Mouse (Mus musculus): ENCODE measurements at regions not wholly inside any gene's neighbourhood (a gene's known extent, or its start where the extent isn't known, plus 50 kb on each side); places are given as distances from the start of the nearest gene placed in this dataset.

DNA sequence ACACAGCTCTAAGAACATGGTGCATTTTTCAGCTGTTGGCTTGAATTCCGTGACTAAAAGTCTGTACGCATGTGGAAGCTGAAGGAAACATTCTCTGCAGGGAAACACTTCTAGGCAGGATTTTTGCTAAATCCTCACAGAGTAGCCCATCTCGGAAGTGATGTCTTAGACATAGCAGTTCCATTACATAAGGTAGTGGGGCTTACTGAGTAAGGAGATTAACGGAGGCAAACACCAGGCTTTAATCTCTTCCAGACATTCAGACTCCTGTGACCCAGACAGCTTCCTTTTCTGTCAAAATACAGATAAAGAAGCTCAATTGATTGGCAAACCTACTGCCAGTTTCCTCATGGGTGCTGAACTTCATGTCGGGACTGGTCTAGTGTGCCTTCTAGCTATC, 304.7 kb downstream of the Slc22a22 start:
- no peak for TF ChIP-seq CTCF (IDR thresholded peaks at IDR 0.05; ENCODE audit: insufficient read depth, low read length)
- TF ChIP-seq POLR2A (IDR thresholded peaks at IDR 0.05; ENCODE audit: borderline replicate concordance, extremely low read depth, low read depth, low read length), result no peak

Measured in lung, adult 2 months (tissue).